Mouse (Mus musculus) adrenal gland, postnatal 14 days (tissue): ENCODE results near the gene Ankrd28. TPM values are rescaled to one million over a fixed set of nuclear protein-coding genes. Genes with fewer than 3 reads are reported as not detected.

ENCODE experiments used
- DNase-seq: peaks from one replicate; pipeline ENCODE4 v3.0.0; 2021; ENCODE audit warnings: mixed read lengths
- total RNA-seq: library from RNA; stranded (reverse); gene quantifications from 2 replicates; pipeline ENCODE4 v1.2.3, GENCODE M21; 2021

Gene Ankrd28
- total RNA-seq, 1 experiment from 2014 or later = 25.1 TPM

DNA sequence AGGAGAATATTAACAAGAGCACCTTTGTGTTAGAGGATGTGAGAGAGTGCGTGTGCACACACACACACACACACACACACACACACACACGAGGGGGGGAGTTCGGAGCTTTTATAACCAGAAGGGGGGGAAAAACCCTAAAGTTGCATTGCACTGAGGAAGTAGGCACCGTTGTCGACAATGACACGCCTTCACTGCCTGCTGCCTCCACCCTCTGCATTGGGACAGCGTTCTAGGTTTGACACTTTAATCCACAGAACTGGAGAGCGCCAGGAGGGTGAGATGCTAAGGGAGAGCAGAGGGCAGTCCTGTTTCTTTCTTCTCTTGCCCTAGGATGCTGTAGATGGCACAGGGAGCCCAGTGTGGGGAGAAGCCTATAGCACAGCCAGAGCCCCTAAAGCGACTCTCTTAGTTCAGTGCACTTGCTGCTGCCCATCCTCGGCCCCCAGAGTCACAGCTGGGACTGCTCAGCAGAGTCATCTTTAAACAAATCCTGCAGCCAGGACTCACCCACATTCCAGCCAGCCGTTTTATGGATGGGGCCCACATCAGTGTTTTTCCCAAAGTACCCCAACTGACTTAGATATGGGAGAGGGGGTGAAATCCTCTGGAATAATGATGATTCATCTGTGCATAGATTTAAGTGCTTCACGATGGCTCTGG, 165.4 kb downstream of the Ankrd28 start:
- no peak for DNase-seq

DNA sequence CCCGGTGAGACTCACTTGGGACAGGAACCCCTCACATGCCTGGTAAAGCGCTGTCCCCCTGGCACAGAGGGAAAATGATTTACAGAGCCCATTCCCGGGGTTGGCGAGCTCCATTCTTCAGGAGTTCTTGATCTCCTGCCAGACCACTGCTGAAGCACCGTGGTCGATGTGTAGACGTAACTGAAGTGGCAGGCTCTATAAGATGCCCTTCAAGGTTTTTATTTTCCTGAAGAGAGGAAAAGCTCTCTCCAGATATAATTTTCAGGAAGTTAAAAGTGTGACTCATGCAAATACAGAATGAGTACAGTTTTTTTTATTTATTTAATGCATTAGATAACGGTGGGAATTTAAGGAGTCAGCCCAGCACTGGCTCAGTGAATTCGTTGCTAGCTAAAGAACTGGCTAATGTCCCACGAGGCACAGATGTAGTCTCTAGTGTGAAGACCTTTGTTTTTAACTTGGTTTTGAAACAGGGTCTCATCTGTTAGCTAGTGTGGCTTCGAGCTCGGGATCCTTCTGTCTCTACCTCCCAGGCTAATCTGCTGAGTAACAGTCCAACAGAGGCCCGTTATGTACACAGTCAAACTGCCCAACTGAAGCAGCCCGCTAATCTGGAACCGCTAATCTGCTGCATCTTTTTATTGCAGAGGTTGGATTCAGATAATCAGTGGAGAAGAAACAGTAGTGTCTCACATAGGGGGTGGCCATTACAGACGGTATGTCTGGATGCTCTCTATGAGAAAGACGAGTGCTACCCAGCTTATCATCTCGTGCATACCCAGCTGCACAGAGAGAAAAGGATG, 166.2 kb downstream of the Ankrd28 start:
- DNase-seq = no peak

DNA sequence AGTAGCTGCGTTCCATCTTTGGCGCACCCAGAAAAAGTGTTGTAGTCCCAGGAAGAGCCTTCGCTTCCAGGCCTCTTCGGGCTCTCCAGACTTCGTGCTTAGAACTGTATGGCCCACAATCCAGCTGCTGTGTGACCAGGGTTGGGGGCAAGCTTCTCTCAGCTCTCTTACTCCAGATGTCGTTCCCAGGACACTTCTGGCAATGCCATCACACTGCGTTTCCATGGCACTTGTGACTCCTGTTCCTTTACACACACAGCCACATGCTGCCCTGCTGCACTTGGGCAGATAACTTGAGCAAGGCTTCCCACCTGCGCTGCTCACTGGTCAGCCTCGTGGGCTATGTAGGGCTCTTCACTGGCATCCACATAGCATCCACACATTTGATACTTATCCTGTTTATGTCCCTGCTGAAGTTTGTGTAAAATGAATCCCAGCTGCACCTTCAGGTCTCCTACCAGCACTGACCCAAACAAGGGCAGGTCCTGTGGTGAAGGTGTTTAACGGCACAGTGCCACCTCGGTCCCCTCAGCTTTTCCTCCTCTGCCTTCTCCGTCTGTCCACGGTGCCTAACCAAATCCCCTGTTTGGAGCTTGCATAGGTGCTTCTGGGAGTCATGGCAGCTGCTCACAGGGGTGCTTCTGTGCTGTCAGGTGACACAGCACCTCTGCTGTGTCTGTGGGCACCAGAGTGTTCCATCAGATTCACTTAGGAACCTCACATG, 166.9 kb downstream of the Ankrd28 start:
- no peak for DNase-seq

DNA sequence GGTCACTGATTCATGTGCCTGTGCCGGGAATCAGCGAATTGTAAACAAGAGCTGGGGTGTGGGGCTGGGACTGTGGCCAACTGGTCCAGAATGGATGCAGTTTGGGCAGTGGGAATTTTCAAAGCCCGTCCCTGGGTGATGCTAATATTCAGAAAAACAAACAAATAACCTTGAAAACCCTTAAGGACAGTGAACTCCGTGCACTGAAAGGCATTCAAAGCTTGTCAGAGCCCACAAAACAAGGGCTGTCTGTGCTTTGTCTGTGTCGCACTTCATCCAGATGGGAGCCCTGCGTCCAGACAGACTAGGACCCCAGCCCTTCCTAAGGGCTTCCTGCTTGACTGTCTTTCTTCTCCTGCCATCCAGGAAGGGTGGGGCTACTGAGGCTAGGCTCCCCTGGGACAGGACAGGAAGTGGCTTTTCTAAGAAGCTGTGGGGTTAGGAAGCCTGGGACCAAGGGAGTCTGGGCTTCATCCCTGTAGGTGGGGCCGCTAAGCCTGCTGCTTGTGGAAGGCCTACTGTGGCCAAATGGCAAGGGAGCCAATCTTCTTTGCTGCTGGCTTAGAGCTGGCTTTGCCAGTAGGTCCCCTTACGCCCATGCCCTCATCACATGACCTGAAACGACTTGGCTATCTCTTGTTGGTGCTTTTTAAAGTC, 167.8 kb downstream of the Ankrd28 start:
- DNase-seq = peak; percentile 77

DNA sequence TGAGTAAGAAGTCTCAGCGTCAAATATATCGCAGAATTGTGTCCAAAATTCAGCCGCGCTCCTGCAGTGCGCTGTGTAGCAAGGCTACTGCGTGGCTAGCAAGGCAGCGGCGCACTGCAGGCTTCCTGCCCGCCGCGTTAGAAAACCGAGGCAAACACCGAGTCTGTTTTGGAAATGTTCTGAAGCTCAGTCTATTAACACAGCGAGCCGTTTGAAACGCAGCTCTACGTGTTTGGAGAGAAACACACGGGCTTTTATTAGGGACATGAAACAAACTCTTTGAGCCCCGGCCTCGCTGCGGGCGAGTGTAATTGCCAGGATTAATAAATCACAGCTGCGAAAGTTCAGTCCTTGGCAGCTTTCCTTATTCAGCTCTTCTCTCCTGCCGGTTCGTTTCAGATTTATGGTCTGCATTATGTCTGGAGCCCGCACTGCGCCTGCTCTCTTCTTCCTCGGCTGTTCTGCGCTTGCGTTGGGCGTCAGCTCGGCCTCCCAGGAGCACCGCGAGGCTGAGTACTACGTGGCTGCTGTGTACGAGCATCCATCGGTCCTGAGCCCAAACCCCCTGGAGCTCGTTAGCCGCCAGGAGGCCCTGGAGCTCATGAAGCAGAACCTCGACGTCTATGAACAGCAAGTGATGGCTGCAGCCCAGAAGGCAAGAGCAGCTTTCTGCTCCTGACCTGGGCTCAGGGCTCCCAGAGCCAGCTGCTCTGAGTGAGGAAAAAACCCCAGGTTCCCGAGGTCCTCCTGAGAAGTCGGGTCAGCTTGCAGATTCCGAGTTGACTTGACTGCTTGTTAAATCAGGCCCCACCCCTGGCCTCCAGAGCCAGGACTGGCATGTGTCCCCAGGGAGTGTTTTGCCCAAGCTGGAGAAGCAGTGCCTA, 168.5 kb downstream of the Ankrd28 start:
- DNase-seq = peak; percentile 90

DNA sequence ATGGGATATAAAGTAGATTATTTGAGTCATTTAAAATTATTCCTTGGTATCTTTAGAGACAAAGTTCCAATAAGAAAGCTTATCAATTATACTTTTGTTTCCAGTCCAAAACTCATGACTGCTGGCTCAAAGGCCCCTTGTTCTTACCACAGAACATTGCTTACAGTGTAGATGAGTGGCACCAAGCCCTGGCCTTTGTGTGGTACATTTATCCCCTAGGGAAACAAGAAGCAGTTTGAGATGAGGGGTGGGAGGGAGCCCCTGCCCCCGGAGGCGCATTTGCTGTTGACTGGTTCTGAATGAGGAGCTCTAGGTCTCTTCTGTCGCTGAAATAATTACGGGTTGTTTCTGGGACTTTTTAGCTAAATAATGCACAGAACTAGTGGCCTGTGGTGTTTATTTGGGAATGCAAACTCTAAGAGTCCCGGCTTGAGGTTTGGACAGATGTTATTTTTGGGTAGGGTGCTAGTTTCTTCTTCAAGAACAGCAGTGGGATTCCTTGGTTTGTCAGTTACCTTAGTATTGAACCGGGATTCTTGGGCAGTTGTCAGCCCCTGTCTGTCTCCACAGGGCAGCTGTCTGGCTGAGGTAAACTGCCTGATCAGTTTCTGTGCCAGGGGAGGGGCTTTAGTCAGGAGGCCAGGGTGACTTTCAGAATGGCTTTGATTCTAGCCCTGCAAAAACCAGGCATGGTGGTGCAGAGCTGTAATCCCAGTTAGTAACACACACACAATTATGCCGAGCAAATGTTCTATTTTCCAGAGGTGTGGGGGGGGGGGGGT, 169.9 kb downstream of the Ankrd28 start:
- no peak for DNase-seq

DNA sequence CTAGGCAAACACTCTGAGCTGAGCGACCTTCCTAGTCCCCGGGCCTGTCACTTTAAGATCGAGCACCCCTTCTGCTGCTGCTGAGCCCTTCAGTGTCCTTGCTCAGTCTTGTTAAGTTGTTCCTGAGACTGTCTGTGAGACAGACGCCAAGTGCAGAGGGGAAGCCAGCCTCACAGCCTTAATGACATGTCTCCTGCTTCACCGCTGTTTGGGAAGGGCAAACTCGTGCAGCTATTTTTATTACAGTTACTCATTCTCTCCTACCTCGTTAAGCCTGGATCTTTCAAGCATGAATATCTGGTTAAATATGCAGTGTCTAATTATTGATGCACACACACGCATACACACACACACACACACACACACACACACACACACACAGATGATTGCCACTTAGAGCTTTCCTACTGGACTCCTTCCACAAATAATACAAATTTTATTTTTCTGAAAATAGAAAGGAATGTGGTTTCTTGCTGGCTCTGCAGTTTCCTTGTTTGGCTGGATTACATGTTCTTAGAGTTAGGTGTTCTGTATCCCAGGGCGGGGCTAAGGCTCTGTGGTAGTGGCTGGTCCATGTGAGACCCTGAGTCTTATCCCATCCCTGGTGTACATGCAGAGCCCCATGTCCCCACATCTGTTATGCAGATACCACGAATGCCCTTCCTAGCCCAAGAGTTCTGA, 170.8 kb downstream of the Ankrd28 start:
- peak; percentile 80 for DNase-seq

DNA sequence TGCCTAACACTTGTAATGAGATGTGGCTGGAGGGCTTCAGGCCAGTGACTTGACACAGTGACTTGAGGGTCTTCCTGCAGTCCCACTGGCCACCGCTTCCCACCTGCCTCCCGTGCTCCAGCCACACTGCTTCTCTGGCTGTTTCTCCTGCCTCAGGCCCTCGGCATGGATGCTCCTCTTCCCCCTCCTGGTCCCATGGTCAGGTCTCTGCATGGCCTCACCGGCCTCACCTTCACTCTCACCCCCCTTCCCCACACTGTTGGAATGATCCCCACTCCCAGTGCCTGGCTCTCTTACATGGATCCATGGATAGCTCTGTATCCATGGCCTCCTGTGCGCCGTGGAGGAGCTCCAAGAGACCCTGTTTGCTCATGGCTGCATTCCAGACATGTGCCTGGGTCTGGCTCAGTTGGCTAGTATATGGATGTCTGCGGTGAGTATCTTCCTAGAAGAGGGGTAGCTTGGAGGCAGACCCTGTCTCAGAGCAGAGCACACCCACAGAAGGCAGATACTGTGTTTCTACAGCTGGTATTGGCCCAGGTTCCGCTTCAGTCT, 172.2 kb downstream of the Ankrd28 start:
- DNase-seq = no peak

DNA sequence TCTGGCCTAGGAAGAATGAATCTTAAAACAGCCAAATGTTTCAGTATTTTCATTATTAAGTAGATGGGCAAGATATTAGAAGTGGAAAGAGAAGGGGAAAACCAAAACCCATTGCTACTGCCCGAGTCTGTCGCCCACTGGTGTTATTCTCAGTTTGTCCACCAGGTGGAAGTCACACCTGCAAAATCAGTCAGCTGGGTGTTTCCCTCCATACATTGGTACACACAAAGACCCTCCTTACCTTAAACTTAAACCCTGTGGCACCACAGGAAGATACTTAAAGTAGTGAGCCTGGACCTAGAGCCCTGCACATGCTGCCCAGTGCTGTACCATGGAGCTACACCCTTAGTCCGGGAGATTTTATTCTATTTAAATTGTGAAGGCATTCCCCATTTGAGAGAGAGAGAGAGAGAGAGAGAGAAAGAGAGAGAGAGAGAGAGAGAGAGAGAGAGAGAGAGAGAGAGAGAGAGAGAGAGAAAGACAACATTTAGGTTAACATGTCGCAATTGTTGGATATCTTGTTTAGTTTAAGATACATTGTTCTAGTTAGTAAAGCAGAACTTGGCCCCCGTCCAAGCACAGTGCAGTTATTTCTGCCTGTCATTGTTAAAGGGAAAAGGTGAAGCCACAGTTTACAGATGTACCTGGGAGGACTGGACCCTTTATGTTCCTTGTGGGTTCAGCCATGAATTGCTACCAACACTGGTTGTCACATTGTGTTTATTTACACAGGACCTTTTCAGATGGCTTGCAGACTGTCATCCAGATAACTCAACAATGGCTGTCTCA, 173.4 kb downstream of the Ankrd28 start:
- DNase-seq = peak; percentile 76

DNA sequence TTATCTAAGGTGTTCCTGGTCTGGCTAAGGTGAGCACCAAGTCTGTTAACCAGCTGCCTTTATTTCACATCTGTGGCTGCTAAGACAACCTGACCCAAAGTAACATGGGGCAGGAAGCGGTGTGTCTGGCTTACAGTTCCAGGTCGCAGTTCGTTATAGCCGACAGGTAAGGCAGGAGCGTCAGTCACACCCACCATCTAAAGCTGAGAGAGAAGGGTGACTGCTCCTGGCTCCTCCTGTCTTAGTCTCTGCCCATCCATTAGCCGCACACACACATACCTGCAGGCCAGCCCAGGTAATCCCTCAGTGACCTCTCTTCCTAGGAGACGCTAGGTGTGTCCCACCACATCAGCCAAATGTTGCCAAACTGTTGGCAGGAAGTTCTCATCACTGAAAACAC, 174.1 kb downstream of the Ankrd28 start:
- no peak for DNase-seq

DNA sequence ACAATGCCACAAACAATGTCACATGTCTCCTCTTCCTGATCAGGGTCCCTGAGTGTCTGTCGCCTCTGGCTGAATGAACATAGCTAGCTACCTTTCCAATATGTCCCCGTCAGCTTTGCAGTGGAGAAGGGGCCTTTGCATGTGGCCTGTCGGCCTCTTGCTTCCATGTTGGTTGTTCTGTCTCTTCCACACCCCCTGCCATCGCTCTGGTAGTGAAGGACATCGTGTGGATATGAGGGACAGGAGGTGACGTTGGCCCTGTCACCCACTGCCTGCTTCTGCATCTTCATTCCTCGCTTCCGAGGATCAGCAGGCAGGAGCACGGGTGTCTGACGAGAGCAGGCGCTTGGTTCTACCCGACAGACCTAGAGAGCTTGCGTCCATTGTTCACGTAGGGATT, 175.0 kb downstream of the Ankrd28 start:
- DNase-seq = no peak

DNA sequence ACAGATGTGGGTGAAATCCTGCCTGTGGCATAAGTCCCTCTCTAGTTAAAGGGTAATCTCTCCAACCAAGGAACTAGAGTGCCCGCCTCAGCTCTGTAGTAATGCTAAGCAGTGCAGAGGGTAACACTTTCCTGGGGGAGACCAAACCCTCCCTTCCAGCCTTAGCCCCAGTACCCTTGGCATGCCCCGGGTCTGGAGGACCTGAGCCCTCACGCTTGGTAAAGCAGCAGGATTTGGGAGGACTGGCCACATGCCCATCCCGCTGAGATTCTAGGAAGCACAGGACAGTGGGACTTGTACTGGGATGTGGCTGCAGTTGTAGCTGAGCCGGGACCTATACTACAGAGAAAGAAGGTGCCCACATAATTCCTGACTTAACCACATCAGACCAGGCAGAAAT, 175.6 kb downstream of the Ankrd28 start:
- DNase-seq = peak; percentile 6

DNA sequence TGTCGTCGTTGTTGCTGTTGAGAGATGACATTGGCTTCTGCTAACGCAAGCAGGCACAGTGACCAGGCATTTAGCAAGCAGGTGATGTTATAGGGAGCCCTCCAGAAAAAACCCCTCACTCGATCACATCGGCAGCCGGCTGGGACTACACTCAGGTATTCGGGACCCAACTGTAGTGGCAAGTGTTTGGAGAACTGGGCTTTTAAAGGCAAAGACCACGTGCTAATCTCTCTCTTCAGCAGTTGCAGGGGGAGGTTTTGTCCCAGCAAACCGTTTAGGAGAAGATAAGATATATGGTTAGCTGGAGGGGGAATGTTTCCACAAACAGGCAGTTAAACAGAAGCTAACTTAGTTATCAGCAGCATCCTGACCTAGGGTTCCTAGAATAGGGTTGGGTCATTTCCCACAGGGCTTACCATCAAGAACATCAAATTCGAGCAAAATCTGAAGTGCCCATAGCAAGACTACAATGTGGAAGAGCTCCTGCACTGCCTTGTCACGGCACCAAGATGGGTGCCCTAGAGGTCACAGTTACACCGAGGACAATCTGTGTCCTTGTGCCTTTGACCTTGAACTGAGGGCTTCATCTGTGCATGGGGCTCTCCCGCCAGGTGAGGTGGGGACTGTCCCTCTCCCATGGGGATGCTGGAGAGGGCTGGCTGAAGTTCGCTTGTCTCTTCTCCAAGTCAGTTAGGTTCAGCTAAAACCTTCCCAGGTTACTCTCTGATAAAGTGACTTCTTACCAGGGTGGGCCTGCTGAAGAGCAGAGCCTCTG, 177.2 kb downstream of the Ankrd28 start:
- no peak for DNase-seq

DNA sequence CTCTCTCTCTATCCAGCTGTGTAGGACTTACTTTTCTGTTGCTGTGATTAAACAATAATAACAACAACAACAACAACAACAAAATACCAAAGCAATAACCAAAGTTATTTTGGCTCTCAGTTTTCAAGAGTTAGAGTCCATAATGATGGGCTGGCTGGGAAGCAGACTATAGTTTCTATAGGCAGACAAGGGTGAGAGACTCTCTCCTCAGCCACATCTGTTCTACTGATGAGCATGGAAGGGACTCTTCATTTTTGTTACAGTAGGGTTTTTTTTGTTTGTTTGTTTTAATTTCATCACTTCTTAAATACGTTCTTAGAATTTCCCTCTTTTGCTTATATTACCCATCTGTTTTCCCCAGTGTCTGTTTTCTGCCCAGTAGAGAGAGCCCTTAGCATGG, 177.8 kb downstream of the Ankrd28 start:
- DNase-seq = no peak

DNA sequence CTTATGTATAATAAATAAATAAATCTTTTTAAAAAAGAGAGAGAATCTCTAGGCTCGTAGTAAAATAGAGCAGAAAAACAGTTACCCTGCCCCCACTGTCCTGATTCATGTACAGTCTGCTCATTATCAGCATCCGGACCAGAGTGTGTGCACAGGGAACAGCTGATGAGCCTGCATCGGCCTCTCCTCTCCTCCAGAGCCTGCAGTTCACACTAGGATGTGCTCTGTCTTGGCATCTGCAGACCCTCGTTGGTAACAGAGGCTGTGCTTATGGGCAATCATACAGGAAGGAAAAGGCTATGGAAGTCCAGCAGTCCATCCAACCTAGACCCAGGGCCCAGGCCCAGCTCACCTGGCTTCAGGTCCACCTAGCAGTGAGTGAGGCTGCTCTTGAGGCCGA, 178.3 kb downstream of the Ankrd28 start:
- DNase-seq = no peak

DNA sequence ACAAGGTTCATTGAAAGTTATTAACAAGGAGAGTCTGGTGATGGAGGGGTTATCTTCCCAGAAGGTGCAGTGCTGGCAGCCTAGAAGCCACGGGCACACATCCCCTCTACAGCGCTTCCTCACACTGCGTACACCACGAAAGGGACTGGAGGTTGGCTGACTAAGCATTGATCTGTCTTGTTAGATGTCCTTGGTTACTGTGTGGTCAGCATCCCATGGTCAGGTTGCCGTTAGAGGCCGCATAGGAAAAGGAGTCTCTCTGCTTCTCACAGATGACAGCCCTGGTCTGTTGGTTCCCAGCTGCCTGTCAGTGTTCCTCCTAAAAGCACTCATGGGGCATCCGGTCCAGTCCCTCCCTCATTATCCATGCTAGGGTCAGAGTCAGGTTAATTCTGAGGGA, 179.2 kb downstream of the Ankrd28 start:
- peak; percentile 30 for DNase-seq

DNA sequence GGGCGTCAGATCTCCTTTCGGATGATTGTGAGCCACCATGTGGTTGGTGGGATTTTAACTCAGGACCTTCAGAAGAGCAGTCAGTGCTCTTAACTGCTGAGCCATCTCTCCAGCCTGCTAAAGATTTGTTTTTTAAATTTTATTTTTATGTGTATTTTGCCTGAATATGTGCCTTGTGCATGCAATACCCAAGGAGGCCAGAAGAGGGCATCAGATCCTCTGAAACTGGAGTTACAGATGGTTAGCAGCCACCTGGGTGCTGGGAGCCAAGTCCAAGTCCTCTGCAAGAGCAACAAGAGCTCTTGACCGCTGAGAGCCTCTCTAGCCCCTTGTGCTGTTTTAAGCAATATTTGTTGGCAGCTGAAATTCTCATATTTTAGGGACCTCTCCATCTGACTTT, 180.1 kb downstream of the Ankrd28 start:
- peak; percentile 17 for DNase-seq
